Mouse (Mus musculus) kidney, postnatal 0 days (tissue): ENCODE measurements around the gene Gtpbp6. TPM values are rescaled to one million over a fixed set of nuclear protein-coding genes. Genes with fewer than 3 reads are reported as not detected.

ENCODE experiments used
- ATAC-seq: fragments of 200-750 bp; cut with Nextera tagmentation; replicated peaks from 2 replicates; pipeline ENCODE4 v1.8.0; 2017; ENCODE audit warnings: low read depth, moderate number of reproducible peaks, moderate TSS enrichment, moderate library complexity; ENCODE audit not compliant: low FRiP score
- DNase-seq: peaks from one replicate; pipeline ENCODE4 v3.0.0-alpha.2; 2016; ENCODE audit warnings: low spot score
- H3K27ac ChIP-seq: fragments of 300-500 bp; sonication (generic); 2 replicates; pipeline ENCODE4 v1.5.1; 2014; ENCODE audit warnings: mild to moderate bottlenecking
- H3K27me3 ChIP-seq: fragments of 300-500 bp; sonication (generic); 2 replicates; pipeline ENCODE4 v1.6.1; 2014; ENCODE audit warnings: low read length, mixed read lengths; ENCODE audit not compliant: insufficient read depth
- H3K36me3 ChIP-seq: fragments of 300-500 bp; sonication (generic); 2 replicates; pipeline ENCODE4 v1.6.1; 2014; ENCODE audit warnings: low read length, mixed read lengths; ENCODE audit not compliant: insufficient read depth
- H3K4me1 ChIP-seq: fragments of 300-500 bp; sonication (generic); replicated peaks from 2 replicates; pipeline ENCODE4 v1.6.1; 2014; ENCODE audit warnings: antibody characterized with exemption, low read length, mixed read lengths; ENCODE audit not compliant: insufficient read depth
- H3K4me2 ChIP-seq: fragments of 300-500 bp; sonication (generic); 2 replicates; pipeline ENCODE4 v1.6.1; 2014; ENCODE audit warnings: mild to moderate bottlenecking, low read length, moderate library complexity, mixed read lengths
- H3K4me3 ChIP-seq: fragments of 300-500 bp; sonication (generic); replicated peaks from 2 replicates; pipeline ENCODE4 v1.5.1; 2014; ENCODE audit warnings: low read depth, low read length
- H3K9ac ChIP-seq: fragments of 300-500 bp; sonication (generic); 2 replicates; pipeline ENCODE4 v1.6.1; 2014; ENCODE audit warnings: low read depth, low read length
- H3K9me3 ChIP-seq: fragments of 300-500 bp; sonication (generic); replicated peaks from 2 replicates; pipeline ENCODE4 v1.6.1; 2016; ENCODE audit warnings: low read length, inconsistent platforms, mixed read lengths
- CTCF ChIP-seq: IDR thresholded peaks from 2 replicates; pipeline ENCODE4 v1.5.1; 2016; ENCODE audit warnings: antibody characterized with exemption, low read depth, mild to moderate bottlenecking, moderate library complexity
- WGBS: fragments of 180-500 bp; shearing (Covaris S2); extraction: QIAGEN DNeasy Blood & Tissue Kit; methylation state at CpG from one replicate; pipeline ENCODE4 v1.1.7; 2014; 5-methylcytosine and 5-hydroxymethylcytosine counted together
- polyA plus RNA-seq: library from polyadenylated mRNA; unstranded; fragments of >200 nt; fragmentation: Nextera tagmentation; extraction: Ambion mirVana; gene quantifications from 2 replicates; pipeline ENCODE4 v1.2.1, GENCODE M21; 2015

The Gtpbp6 gene
- polyA plus RNA-seq, 1 experiment from 2014 or later = 26.4 TPM

GRCm38 (mm10) chr5:110101716-110102347 is 6.2 kb downstream of the Gtpbp6 start:
- peaks cover 30% of the 10 kb centered on the region for H3K36me3 ChIP-seq
- H3K4me3 ChIP-seq = peak overlapping the region; percentile 22
- H3K4me2 ChIP-seq = peak overlapping the region; percentile 56
- H3K27me3 ChIP-seq = no peaks in the 10 kb centered on the region
- 14% methylated on average over 34 of the region's 34 CpGs for WGBS
- no peak for TF ChIP-seq CTCF
- H3K27ac ChIP-seq = no peak overlapping the region
- ATAC-seq (peak; percentile 13; the same call in 1 of the 2 replicates), DNase-seq (peak; percentile 44)
- no peaks in the 10 kb centered on the region for H3K9me3 ChIP-seq
- peak overlapping the region; percentile 18; the same call in 1 of the 2 replicates for H3K9ac ChIP-seq
- H3K4me1 ChIP-seq = peaks cover 9% of the 10 kb centered on the region; the same call in 1 of the 2 replicates

- H3K27ac ChIP-seq = no peak overlapping the region
- WGBS = 2% methylated on average over 36 of the region's 37 CpGs
- peaks cover 7% of the 10 kb centered on the region; the same call in 1 of the 2 replicates for H3K4me1 ChIP-seq
- H3K27me3 ChIP-seq = no peaks in the 10 kb centered on the region
- ATAC-seq (peak; percentile 19), DNase-seq (peak; percentile 25)
- H3K4me2 ChIP-seq = peak overlapping the region; percentile 56
- H3K9ac ChIP-seq = peak overlapping the region; percentile 18; the same call in 1 of the 2 replicates
- no peak for TF ChIP-seq CTCF
- H3K4me3 ChIP-seq = peak overlapping the region; percentile 22
- H3K9me3 ChIP-seq = no peaks in the 10 kb centered on the region
- H3K36me3 ChIP-seq = peaks cover 28% of the 10 kb centered on the region
Measured at GRCm38 (mm10) chr5:110100921-110101631, 6.9 kb downstream of the Gtpbp6 start.

GRCm38 (mm10) chr5:110099656-110100580 is 8.1 kb downstream of the Gtpbp6 start, which contains the start of gene Plcxd1:
Plcxd1 (plus strand) TSS chr5:110099969.
- H3K27ac ChIP-seq = no peak within 1 kb of the TSS

GRCm38 (mm10) chr5:110098991-110099477 is 9.0 kb downstream of the Gtpbp6 start:
- H3K27me3 ChIP-seq = no peaks in the 10 kb centered on the region
- DNase-seq = no peak
- no peak for ATAC-seq
- H3K36me3 ChIP-seq = peaks cover 9% of the 10 kb centered on the region
- no peak overlapping the region for H3K4me3 ChIP-seq
- H3K4me1 ChIP-seq = peaks cover 11% of the 10 kb centered on the region; the same call in 1 of the 2 replicates
- TF ChIP-seq CTCF = no peak
- no peak overlapping the region for H3K27ac ChIP-seq
- no peaks in the 10 kb centered on the region for H3K9me3 ChIP-seq
- 40% methylated on average over 1 of the region's 1 CpGs for WGBS
- no peak overlapping the region for H3K4me2 ChIP-seq
- H3K9ac ChIP-seq = no peak overlapping the region

More at GRCm38 (mm10) chr5:110099656-110100580, 8.1 kb downstream of the Gtpbp6 start, which contains the start of gene Plcxd1:
- H3K9me3 ChIP-seq = no peaks in the 10 kb centered on the region
- DNase-seq (no peak), ATAC-seq (peak; percentile 7; the same call in 1 of the 2 replicates)
- peak within 1 kb of the TSS; percentile 22; the same call in 1 of the 2 replicates for H3K4me3 ChIP-seq
- peaks cover 9% of the 10 kb centered on the region; the same call in 1 of the 2 replicates for H3K4me1 ChIP-seq
- TF ChIP-seq CTCF = peak; percentile 36; the same call in 1 of the 2 replicates
- no peaks in the 10 kb centered on the region for H3K27me3 ChIP-seq
- H3K9ac ChIP-seq = no peak within 1 kb of the TSS
- H3K36me3 ChIP-seq = peaks cover 17% of the 10 kb centered on the region
- peak within 1 kb of the TSS; percentile 56 for H3K4me2 ChIP-seq
- 11% methylated on average over 25 of the region's 25 CpGs for WGBS

- no peak for TF ChIP-seq CTCF
- Histone ChIP-seq H3K4me1 (peaks cover 4% of the 10 kb centered on the region; the same call in 1 of the 2 replicates), H3K4me3 (peak overlapping the region; percentile 38), H3K9ac (peak overlapping the region; percentile 50), H3K27me3 (no peaks in the 10 kb centered on the region), H3K27ac (peak overlapping the region; percentile 60; the same call in 1 of the 2 replicates), H3K4me2 (peak overlapping the region; percentile 67), H3K36me3 (no peaks in the 10 kb centered on the region), H3K9me3 (no peaks in the 10 kb centered on the region)
- DNase-seq (no peak), ATAC-seq (no peak; the same call in 1 of the 2 replicates)
- 0% methylated on average over 4 of the region's 4 CpGs for WGBS
Measured at GRCm38 (mm10) chr5:110094847-110095213, 13.2 kb downstream of the Gtpbp6 start.
